Mouse (Mus musculus) liver, adult 2 months (tissue): Measurements from ENCODE around the gene Il17rb.

Experiments used
- CTCF ChIP-seq: fragments of 200-500 bp; IDR thresholded peaks from 2 replicates; pipeline ENCODE4 v1.5.1; 2011; ENCODE audit warnings: low read depth, low read length, control low read depth
- POLR2A ChIP-seq: fragments of 200-500 bp; IDR thresholded peaks from 2 replicates; pipeline ENCODE4 v1.6.1; 2011; ENCODE audit warnings: low read length, control low read depth; ENCODE audit not compliant: insufficient read depth; ENCODE audit errors: extremely low read depth

GRCm38 (mm10) chr14:30022471-30022870, 13.8 kb upstream of the Il17rb start:
- no peak for TF ChIP-seq CTCF
- no peak for TF ChIP-seq POLR2A
